13 mouse cellular contexts compared by ENCODE assay signal in genomic region chr17:46617799-46618198, GRCm38 (mm10). TPM values are rescaled to one million over a fixed set of nuclear protein-coding genes. Genes with fewer than 3 reads are reported as not detected.
DNase-seq lines count a peak whose midpoint lies in the region; ATAC-seq lines count a peak whose summit lies in the region.
"Had no signal": no experiment of that assay in that cellular context is flagged by ENCODE, and none has a peak within 500 bp of the region (broad histone marks: within the 10 kb centered on the region; RNA-seq: fewer than 3 reads in every experiment).

No protein-coding gene starts in this region.

- no peaks in the 10 kb centered on the region for H3K9me3 ChIP-seq in kidney, embryonic 14.5 days (ENCODE audit: control insufficient read depth, low read length)
- no peaks in the 10 kb centered on the region for H3K9me3 ChIP-seq in embryonic facial prominence, embryonic 10.5 days
- H3K9me3 ChIP-seq in forebrain, embryonic 11.5 days (ENCODE audit: control insufficient read depth, low read length) = no peaks in the 10 kb centered on the region
- H3K9me3 ChIP-seq in limb, embryonic 11.5 days (ENCODE audit: control insufficient read depth, low read length) = no peaks in the 10 kb centered on the region

- WGBS in kidney, embryonic 14.5 days = 12% methylated on average over 12 of the region's 12 CpGs
- 64% methylated on average over 12 of the region's 12 CpGs for WGBS in embryonic facial prominence, embryonic 10.5 days
- 61% methylated on average over 12 of the region's 12 CpGs for WGBS in forebrain, embryonic 11.5 days
- WGBS in limb, embryonic 11.5 days = 7% methylated on average over 12 of the region's 12 CpGs

- peak overlapping the region; percentile 16; the same call in 1 of the 2 replicates for H3K4me3 ChIP-seq in kidney, embryonic 14.5 days (ENCODE audit: low read length)
- peak overlapping the region; percentile 47 for H3K4me3 ChIP-seq in embryonic facial prominence, embryonic 10.5 days
- H3K4me3 ChIP-seq in forebrain, embryonic 11.5 days (ENCODE audit: low read depth, low read length) = no peak overlapping the region
- peak overlapping the region; percentile 15; the same call in 1 of the 2 replicates for H3K4me3 ChIP-seq in limb, embryonic 11.5 days (ENCODE audit: low read depth, low read length)

- intact Hi-C loops in left cerebral cortex, postnatal 4 days (cut with DNase I) = no loop called here

- H3K27me3 ChIP-seq in kidney, embryonic 14.5 days (ENCODE audit: control insufficient read depth, insufficient read depth, low read length) = no peaks in the 10 kb centered on the region
- no peaks in the 10 kb centered on the region for H3K27me3 ChIP-seq in embryonic facial prominence, embryonic 10.5 days (replicated peaks; ENCODE audit: low read depth, poor library complexity, severe bottlenecking)
- H3K27me3 ChIP-seq in forebrain, embryonic 11.5 days (ENCODE audit: control insufficient read depth, insufficient read depth, low read length) = no peaks in the 10 kb centered on the region
- no peaks in the 10 kb centered on the region; the same call in 1 of the 2 replicates for H3K27me3 ChIP-seq in limb, embryonic 11.5 days (ENCODE audit: control insufficient read depth, insufficient read depth, low read length)
- H3K27me3 ChIP-seq: CH12.LX had no signal

- no peak for ATAC-seq in kidney, embryonic 14.5 days (ENCODE audit: low FRiP score, low TSS enrichment)
- no peak for ATAC-seq in forebrain, embryonic 11.5 days (replicated peaks; ENCODE audit: low FRiP score)
- no peak for ATAC-seq in limb, embryonic 11.5 days (ENCODE audit: insufficient number of reproducible peaks, low FRiP score, low TSS enrichment, low read depth)

- peaks cover 100% of the 10 kb centered on the region for H3K4me1 ChIP-seq in kidney, embryonic 14.5 days (ENCODE audit: control insufficient read depth, insufficient read depth, low read length)
- H3K4me1 ChIP-seq in embryonic facial prominence, embryonic 10.5 days = peaks cover 96% of the 10 kb centered on the region
- H3K4me1 ChIP-seq in forebrain, embryonic 11.5 days (replicated peaks; ENCODE audit: control insufficient read depth, insufficient read depth, low read length) = peaks cover 50% of the 10 kb centered on the region
- peaks cover 92% of the 10 kb centered on the region for H3K4me1 ChIP-seq in limb, embryonic 11.5 days (ENCODE audit: control insufficient read depth, insufficient read depth, low read length)

- peak overlapping the region; percentile 32; the same call in 1 of the 2 replicates for H3K9ac ChIP-seq in kidney, embryonic 14.5 days (ENCODE audit: low read depth, low read length)
- H3K9ac ChIP-seq in forebrain, embryonic 11.5 days (ENCODE audit: low read length) = peak overlapping the region; percentile 58; the same call in 1 of the 2 replicates
- 0 out of 2 replicates have a peak overlapping the region, but pooled peaks have one; percentile 35 for H3K9ac ChIP-seq in limb, embryonic 11.5 days (ENCODE audit: low read length)

- peak overlapping the region; percentile 38 for H3K4me2 ChIP-seq in kidney, embryonic 14.5 days (replicated peaks; ENCODE audit: low read depth, low read length)
- peak overlapping the region; percentile 37 for H3K4me2 ChIP-seq in forebrain, embryonic 11.5 days (ENCODE audit: low read depth, low read length, severe bottlenecking)
- peak overlapping the region; percentile 53 for H3K4me2 ChIP-seq in limb, embryonic 11.5 days (ENCODE audit: low read depth, severe bottlenecking)

- DNase-seq in kidney, postnatal 4 days = no peak
- DNase-seq in embryonic facial prominence, embryonic 10.5 days (ENCODE audit: low spot score) = no peak
- no peak for DNase-seq in forebrain, embryonic 11.5 days (ENCODE audit: low spot score)
- DNase-seq in limb, embryonic 11.5 days (ENCODE audit: low spot score) = no peak
- DNase-seq in retina, embryonic 14.5 days (ENCODE audit: low spot score) = no peak
- no peak for DNase-seq in left cerebral cortex, postnatal 4 days
- DNase-seq in spleen, adult 12 weeks (ENCODE audit: low spot score) = no peak
- DNase-seq: heart, adult 11 months; lung, adult 2 months; spleen, adult 18-20 months; thymus, postnatal 4 days had no signal

- peak overlapping the region; percentile 96 for H3K27ac ChIP-seq in kidney, embryonic 14.5 days (ENCODE audit: low read depth, low read length)
- peak overlapping the region; percentile 96 for H3K27ac ChIP-seq in embryonic facial prominence, embryonic 10.5 days (replicated peaks)
- peak overlapping the region; percentile 87 for H3K27ac ChIP-seq in forebrain, embryonic 11.5 days (ENCODE audit: low read depth, low read length)
- peak overlapping the region; percentile 99 for H3K27ac ChIP-seq in limb, embryonic 11.5 days (replicated peaks; ENCODE audit: low read depth, low read length)

- H3K36me3 ChIP-seq in kidney, embryonic 14.5 days (ENCODE audit: control insufficient read depth, insufficient read depth, low read length) = no peaks in the 10 kb centered on the region
- peaks cover 5% of the 10 kb centered on the region; the same call in 1 of the 2 replicates for H3K36me3 ChIP-seq in embryonic facial prominence, embryonic 10.5 days (replicated peaks)
- H3K36me3 ChIP-seq in forebrain, embryonic 11.5 days (ENCODE audit: control insufficient read depth, insufficient read depth, low read length) = no peaks in the 10 kb centered on the region
- H3K36me3 ChIP-seq in limb, embryonic 11.5 days (ENCODE audit: control insufficient read depth, insufficient read depth, low read length) = no peaks in the 10 kb centered on the region

RNA-seq across cellular contexts. Expression of gene Ptk7, which starts 11.5 kb away (rescaled TPM):
- 58.5 and 64.1 TPM in 2 replicates for polyA plus RNA-seq in kidney, embryonic 14.5 days (2014; fragmentation: Nextera tagmentation; extraction: Ambion mirVana)
- polyA plus RNA-seq in embryonic facial prominence, embryonic 10.5 days (2016; fragmentation: Nextera tagmentation; extraction: Ambion mirVana) = 92.5 and 95.1 TPM in 2 replicates
- 40.8 and 43.3 TPM in 2 replicates for polyA plus RNA-seq in forebrain, embryonic 11.5 days (2014; fragmentation: Nextera tagmentation; extraction: Ambion mirVana)
- 50.3 and 60.4 TPM in 2 replicates for polyA plus RNA-seq in limb, embryonic 11.5 days (2014; fragmentation: Nextera tagmentation; extraction: Ambion mirVana)
- total RNA-seq in left cerebral cortex, postnatal 4 days (2021) = 10 to 100 TPM; 29.8 to 30.6 TPM

RNA-seq across cellular contexts. Expression of gene Klc4, which starts 28.0 kb away (rescaled TPM):
- 22.0 and 31.5 TPM in 2 replicates for polyA plus RNA-seq in kidney, embryonic 14.5 days (2014; fragmentation: Nextera tagmentation; extraction: Ambion mirVana)
- polyA plus RNA-seq in embryonic facial prominence, embryonic 10.5 days (2016; fragmentation: Nextera tagmentation; extraction: Ambion mirVana) = 29.0 and 32.0 TPM in 2 replicates
- 34.9 and 35.8 TPM in 2 replicates for polyA plus RNA-seq in forebrain, embryonic 11.5 days (2014; fragmentation: Nextera tagmentation; extraction: Ambion mirVana)
- polyA plus RNA-seq in limb, embryonic 11.5 days (2014; fragmentation: Nextera tagmentation; extraction: Ambion mirVana) = 23.8 and 25.7 TPM in 2 replicates
- total RNA-seq in left cerebral cortex, postnatal 4 days (2021) = 10 to 100 TPM; 18.9 to 20.4 TPM

RNA-seq across cellular contexts. Expression of gene Mrpl2, which starts 28.2 kb away (rescaled TPM):
- polyA plus RNA-seq in kidney, embryonic 14.5 days (2014; fragmentation: Nextera tagmentation; extraction: Ambion mirVana) = 121 and 141 TPM in 2 replicates
- 124 and 142 TPM in 2 replicates for polyA plus RNA-seq in embryonic facial prominence, embryonic 10.5 days (2016; fragmentation: Nextera tagmentation; extraction: Ambion mirVana)
- 111 and 117 TPM in 2 replicates for polyA plus RNA-seq in forebrain, embryonic 11.5 days (2014; fragmentation: Nextera tagmentation; extraction: Ambion mirVana)
- polyA plus RNA-seq in limb, embryonic 11.5 days (2014; fragmentation: Nextera tagmentation; extraction: Ambion mirVana) = 106 and 126 TPM in 2 replicates
- 10 to 100 TPM; 34.3 to 43.6 TPM for total RNA-seq in left cerebral cortex, postnatal 4 days (2021)

RNA-seq across cellular contexts. Expression of gene Cul7, which starts 32.3 kb away (rescaled TPM):
- 40.7 and 42.6 TPM in 2 replicates for polyA plus RNA-seq in kidney, embryonic 14.5 days (2014; fragmentation: Nextera tagmentation; extraction: Ambion mirVana)
- 44.3 and 46.9 TPM in 2 replicates for polyA plus RNA-seq in embryonic facial prominence, embryonic 10.5 days (2016; fragmentation: Nextera tagmentation; extraction: Ambion mirVana)
- polyA plus RNA-seq in forebrain, embryonic 11.5 days (2014; fragmentation: Nextera tagmentation; extraction: Ambion mirVana) = 34.4 and 34.9 TPM in 2 replicates
- 34.6 and 36.3 TPM in 2 replicates for polyA plus RNA-seq in limb, embryonic 11.5 days (2014; fragmentation: Nextera tagmentation; extraction: Ambion mirVana)
- total RNA-seq in left cerebral cortex, postnatal 4 days (2021) = 10 to 100 TPM; 64.7 to 71.0 TPM

RNA-seq across cellular contexts. Expression of gene Rrp36, which starts 56.4 kb away (rescaled TPM):
- 54.0 and 66.5 TPM in 2 replicates for polyA plus RNA-seq in kidney, embryonic 14.5 days (2014; fragmentation: Nextera tagmentation; extraction: Ambion mirVana)
- polyA plus RNA-seq in embryonic facial prominence, embryonic 10.5 days (2016; fragmentation: Nextera tagmentation; extraction: Ambion mirVana) = 61.4 and 68.9 TPM in 2 replicates
- polyA plus RNA-seq in forebrain, embryonic 11.5 days (2014; fragmentation: Nextera tagmentation; extraction: Ambion mirVana) = 61.0 and 64.1 TPM in 2 replicates
- 59.8 and 61.3 TPM in 2 replicates for polyA plus RNA-seq in limb, embryonic 11.5 days (2014; fragmentation: Nextera tagmentation; extraction: Ambion mirVana)
- 10 to 100 TPM; 19.0 to 22.7 TPM for total RNA-seq in left cerebral cortex, postnatal 4 days (2021)
